Mouse (Mus musculus): Measurements from ENCODE around the gene Sh3pxd2a. TPM values are rescaled to one million over a fixed set of nuclear protein-coding genes. Genes with fewer than 3 reads are reported as not detected.

Sh3pxd2a gene
- total RNA-seq, 2 experiments from 2014 or later: 36.0 to 38.7 TPM

- DNase-seq (ENCODE audit: low spot score in 2 of 2): no peak
Observed at GRCm38 (mm10) chr19:47282688-47283215, 181.4 kb downstream of the Sh3pxd2a start.

- no peak for DNase-seq (ENCODE audit: low spot score in 2 of 2)
Observed at GRCm38 (mm10) chr19:47282050-47282454, 182.1 kb downstream of the Sh3pxd2a start.

DNA sequence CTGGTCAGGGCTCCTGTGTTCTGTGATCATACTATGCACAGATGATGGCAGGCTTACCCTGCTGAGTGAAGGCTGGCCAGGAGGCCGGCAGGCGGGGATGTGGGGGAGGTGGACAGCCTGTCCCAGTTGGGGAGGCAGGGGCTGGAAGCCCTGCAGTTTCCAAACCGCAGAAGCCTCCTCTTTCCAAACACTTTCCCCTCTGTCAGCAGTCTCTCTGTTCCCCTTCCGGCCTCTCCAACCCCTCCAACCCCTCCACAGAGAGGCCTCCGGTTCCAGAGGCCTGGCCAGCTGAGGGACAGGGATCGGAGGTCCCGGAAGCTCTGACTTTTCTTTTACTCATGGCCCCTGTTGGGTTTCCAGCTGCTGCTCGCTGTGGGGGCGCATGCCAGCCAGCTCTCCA lies 183.3 kb downstream of the Sh3pxd2a start:
- no peak for DNase-seq (ENCODE audit: low spot score in 2 of 2)

DNA sequence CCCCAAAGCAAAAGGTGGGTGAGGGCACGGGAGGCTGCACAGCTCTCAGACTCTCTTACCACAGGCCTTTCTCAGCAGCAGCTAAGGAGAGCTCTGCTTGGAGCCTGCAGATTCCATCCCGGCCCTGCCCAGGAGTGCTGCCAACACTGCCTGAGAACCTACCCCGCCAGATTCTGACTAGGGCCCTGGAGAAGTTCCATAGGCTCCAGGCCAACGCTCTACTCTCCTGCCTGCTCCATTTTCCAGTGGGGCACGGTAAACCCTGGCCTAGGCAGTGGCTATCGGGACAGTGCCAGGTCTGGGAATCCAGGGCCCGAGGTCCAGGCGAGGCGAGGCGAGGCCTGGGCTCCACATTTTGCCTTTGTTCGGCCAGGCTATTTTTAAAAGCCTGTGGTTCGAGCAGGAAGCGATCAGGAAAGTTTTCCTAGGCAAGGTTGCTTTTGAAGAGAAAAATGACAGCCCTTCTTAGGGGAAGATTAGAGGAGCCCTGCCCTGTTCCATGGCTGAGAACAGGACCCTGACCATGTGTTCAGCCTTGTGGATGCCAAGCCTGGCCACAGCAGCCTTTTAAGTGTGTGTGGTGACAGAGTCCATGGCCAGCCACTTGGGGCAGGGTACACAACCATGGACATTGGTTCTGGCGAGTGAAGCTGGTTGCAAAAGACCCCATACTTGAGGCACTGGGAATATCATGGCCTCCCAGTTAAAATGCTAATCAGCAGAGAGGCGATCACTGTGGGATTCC lies 184.2 kb downstream of the Sh3pxd2a start:
- DNase-seq (ENCODE audit: low spot score in 2 of 2): peak; percentile 85 to 93

DNA sequence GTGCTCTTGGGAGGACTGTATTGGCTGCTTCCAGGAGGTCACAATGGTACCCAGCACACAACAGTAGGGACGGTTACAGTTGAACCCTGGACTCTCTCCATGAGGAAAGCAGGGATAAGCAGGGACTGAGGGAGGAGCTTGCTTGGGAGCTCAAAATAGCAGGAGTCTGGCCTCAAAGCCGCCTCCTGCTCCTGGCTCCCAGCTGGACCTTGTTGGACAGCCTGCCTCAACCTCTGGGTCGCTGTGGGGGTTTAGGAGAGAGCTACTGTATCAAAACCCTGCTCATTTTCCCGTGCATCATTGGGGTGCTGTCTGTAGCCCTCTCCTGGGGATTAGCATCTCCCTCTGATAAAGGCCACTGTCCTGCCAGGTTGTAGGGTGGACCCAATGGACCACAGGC lies 184.8 kb downstream of the Sh3pxd2a start:
- no peak for DNase-seq (ENCODE audit: low spot score in 2 of 2)

DNA sequence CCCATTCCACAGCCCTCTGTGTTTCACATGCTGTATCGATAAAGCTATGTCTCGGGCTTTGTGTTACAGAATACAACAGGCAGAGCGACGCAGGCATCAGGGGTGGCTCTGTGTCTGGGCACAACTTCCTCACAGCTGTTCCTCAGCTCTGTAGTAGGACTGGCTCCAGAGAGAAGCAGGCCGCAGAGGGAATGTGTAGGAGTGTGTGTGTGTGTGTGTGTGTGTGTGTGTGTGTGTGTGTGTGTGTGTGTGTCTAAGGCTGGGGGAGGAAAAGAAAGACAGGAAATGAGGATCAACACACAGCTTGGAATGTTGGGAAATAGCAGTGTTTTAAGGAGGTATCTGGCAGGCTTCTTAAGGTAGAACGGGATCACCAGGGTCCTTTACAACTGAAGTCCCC lies 187.5 kb downstream of the Sh3pxd2a start:
- peak; percentile 61 to 62 for DNase-seq (ENCODE audit: low spot score in 2 of 2)

GRCm38 (mm10) chr19:47270520-47270919 lies 193.7 kb downstream of the Sh3pxd2a start:
- no peak for DNase-seq (ENCODE audit: low spot score in 2 of 2)

DNA sequence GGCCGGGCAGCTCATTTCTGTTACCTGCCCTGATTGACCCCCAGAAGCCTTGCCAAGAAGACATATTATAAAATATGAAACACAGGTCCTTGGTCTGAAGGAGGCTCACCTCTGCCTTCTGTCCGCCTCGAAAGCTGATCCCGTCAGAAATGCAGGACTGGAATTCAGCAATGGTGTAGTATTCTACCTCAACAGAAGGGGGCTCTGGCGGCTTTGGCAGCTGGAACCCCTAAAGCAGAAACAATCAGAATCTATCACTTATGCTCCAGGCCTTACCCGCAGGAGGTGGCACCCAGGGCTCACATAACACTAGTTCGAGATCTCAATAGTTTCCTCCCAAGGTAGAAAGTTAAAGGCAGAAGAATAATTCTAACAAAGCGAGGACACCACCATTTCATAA lies 194.5 kb downstream of the Sh3pxd2a start:
- DNase-seq (ENCODE audit: low spot score in 2 of 2): peak in 1 of 2 experiments; percentile 39

GRCm38 (mm10) chr19:47267066-47267465 lies 197.1 kb downstream of the Sh3pxd2a start:
- DNase-seq (ENCODE audit: low spot score in 2 of 2): no peak

DNA sequence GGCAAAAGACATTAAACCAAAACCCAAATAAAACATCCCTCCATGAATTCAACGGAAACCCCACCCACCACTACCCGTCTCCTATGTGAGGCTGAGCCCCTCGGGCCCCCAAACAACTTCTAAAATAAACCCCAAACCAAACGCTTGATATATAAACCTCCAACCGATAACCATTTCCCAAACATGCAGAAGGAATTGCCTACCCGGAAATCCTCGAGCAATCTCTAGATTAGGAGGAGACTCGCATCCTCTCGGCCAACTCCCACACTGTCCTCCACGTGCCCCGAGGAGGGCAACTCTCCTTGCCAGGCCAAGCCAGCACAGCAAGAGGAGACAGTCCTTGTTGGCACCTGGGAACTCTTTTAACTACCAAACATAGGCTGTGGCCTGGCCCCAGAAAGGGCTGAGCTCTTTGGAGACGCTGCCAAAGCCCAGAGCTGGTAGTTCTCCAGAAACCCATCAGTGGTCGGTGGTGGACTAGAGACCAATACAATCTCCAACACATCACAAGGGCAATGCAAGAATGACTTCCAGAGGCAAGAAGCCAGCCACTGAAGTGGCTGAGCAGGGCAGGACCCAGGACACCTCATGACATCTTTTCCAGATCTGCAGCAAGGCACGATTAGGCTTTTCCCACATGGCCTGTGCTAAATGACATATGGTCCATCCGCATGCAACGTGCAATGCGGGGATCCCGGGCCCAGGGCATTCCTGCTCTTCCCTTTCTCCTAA lies 198.0 kb downstream of the Sh3pxd2a start:
- DNase-seq (ENCODE audit: low spot score in 2 of 2): no peak

GRCm38 (mm10) chr19:47264322-47265092 lies 199.7 kb downstream of the Sh3pxd2a start:
- peak; percentile 66 to 80 for DNase-seq (ENCODE audit: low spot score in 2 of 2)

DNA sequence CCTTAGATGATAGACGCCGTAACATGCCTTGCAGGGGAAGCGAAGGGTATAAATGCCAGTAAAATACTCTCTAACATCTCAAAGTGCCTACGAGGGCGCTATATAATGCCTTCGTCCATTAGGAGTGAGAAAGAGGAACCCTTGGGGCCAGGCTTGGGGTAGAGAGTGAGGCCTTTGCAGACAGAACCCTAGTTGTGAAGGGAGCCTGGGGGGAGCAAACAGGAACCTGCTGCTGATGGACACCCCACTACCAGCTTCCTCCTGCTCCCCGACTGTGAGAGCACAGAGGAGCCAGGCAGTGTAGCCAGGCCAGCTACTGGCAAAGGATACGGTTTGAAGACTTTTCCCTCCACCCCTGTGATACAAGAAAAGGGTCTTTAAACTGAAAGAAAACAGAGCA lies 200.6 kb downstream of the Sh3pxd2a start:
- no peak for DNase-seq (ENCODE audit: low spot score in 2 of 2)

- peak in 1 of 2 experiments; percentile 66 for DNase-seq (ENCODE audit: low spot score in 2 of 2)
Observed at GRCm38 (mm10) chr19:47261196-47261595, 203.0 kb downstream of the Sh3pxd2a start.

DNA sequence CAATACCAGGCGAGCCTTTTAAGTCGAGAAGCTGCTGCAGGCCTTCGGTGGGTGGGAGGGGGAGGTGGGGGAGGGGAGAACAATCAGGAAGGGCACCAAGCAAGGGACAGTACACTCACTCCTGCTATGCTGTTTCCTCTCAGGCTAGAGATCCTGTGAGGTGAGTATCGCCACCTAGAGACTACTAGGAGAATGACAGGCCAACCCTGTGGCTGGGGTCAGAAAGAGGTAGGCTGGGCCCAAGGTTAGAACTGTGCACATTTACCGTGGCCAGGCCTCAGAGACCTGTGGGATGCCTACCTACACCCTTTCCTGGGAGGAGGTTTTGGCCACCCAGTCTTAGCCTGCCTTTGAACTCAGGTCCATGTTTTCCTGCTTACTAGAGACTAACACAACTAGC lies 204.6 kb downstream of the Sh3pxd2a start:
- peak in 1 of 2 experiments; percentile 58 for DNase-seq (ENCODE audit: low spot score in 2 of 2)

DNA sequence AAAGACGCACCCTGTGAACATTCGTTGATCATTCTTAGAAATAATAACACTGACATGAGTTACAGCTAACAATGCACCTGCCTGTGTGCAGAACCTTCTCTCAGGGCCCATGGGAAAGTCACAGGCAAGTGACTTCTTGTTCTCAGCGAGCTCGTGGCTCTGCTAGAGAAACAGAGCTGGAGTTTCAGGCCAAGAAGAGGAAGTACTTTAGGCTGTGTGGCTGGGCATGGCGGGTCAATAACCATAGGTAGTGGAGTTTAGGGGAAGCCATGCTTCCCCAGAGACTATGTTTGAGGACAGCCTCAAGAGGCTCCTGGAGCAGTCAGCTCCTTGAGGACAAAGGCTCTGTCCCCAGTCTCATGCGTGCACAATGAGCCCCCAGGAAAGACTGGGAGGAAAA lies 208.3 kb downstream of the Sh3pxd2a start:
- no peak for DNase-seq (ENCODE audit: low spot score in 2 of 2)

DNA sequence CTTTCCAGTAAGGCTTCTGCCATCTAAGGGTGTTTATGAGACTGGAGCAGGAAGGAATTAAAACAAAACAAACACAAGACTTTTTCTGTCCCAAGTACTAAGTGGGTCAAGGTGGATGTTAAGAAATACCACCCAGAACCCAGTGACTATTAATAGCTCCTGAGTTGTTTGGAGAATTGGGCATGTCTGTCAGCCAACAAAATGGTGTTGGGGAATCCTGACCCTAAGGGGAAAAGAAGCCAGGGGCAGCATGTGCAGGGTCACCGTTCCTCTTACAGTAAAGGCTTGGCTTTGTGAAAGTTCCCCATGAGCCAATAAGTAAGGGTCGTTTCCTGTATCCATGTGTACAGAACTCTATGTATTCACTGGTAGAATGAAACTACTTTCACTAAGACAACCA lies 209.2 kb downstream of the Sh3pxd2a start:
- no peak for DNase-seq (ENCODE audit: low spot score in 2 of 2)

- no peak for DNase-seq (ENCODE audit: low spot score in 2 of 2)
Observed at GRCm38 (mm10) chr19:47253053-47253628, 211.1 kb downstream of the Sh3pxd2a start.

- no peak for DNase-seq (ENCODE audit: low spot score in 2 of 2)
Observed at GRCm38 (mm10) chr19:47250931-47251330, 213.3 kb downstream of the Sh3pxd2a start.

DNA sequence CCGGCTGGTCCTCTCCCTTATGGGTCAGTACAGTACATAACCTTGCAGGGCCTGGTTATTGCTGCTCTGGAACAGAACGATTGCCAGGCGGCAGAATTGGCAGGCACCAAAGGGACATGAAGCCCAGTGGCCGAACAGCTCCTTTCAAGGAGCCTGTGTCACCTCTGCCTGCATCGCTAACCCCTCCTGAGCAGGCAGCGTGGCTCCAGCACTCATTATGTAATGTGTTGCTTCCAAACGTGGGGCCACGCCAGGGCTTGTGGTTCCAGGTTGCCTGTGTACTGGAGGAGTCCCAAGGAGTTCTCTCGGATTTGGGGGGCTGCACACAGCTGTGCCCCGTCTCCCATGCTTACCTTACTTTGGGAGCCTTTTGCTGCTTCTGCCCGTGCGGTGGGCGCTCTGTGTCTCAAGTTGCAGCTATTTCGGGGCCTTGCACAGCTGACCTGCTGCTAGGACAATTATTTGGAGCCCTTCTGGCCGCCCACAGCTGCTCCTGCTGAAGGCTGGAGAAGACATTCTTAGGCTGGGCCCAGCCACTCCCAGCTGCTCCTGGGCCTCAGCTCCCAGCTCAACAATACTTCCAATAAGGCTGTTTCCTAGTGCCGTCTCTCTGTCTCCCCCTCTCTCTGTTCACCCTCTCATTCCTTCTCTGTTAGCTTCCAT lies 215.2 kb downstream of the Sh3pxd2a start:
- no peak for DNase-seq (ENCODE audit: low spot score in 2 of 2)

GRCm38 (mm10) chr19:47248296-47248695 lies 215.9 kb downstream of the Sh3pxd2a start:
- no peak for DNase-seq (ENCODE audit: low spot score in 2 of 2)

DNA sequence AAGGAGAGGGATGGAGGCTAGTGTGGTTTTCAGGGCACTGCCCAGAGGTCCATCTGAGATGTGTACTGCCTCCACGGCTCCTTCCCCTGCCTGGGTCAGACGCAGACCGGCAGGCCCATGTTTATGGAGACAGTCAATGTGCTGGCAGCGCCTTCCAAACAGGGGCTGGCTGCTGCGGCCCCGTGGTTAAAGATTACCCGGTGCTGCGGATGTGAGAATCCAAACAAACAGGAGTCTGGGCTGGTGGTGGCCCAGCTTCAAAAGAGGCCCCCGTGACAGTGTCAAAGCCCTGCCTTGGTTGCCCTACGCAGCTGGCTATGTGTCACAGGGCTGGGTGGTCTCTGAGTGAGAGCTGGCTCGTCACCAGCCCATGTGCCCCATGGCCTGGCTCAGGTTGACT lies 216.4 kb downstream of the Sh3pxd2a start:
- no peak for DNase-seq (ENCODE audit: low spot score in 2 of 2)

Measured in layer of hippocampus, postnatal 14 days (tissue).